Mouse (Mus musculus) kidney, postnatal 10 days (tissue): ENCODE results near the gene Phactr3.

Source experiments
- DNase-seq: peaks from one replicate; pipeline ENCODE4 v3.0.0; 2021; ENCODE audit warnings: mixed read lengths

The Phactr3 gene

DNA sequence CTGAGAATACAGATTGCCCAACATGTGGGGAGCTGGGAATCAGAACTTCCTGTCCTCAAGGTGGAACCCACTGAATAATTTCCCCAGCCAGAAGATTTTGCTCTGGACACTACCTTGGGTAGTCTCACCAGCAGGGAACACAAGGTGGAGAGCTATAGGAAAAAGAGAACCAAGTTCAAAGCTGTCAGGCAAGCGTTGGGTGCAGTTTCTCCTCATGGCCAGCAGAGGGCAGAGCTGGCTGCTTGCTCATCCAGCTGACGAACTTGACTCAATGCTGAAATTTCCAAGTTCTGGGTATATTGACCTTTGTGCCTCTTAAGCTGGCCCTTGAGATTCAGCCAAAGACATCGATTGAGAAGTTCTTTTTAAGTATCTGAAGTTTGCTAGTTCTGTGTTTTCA lies 18.7 kb downstream of the Phactr3 start:
- DNase-seq: peak; percentile 53

- no peak for DNase-seq
Measured at GRCm38 (mm10) chr2:178141489-178141922, 22.7 kb downstream of the Phactr3 start.

DNA sequence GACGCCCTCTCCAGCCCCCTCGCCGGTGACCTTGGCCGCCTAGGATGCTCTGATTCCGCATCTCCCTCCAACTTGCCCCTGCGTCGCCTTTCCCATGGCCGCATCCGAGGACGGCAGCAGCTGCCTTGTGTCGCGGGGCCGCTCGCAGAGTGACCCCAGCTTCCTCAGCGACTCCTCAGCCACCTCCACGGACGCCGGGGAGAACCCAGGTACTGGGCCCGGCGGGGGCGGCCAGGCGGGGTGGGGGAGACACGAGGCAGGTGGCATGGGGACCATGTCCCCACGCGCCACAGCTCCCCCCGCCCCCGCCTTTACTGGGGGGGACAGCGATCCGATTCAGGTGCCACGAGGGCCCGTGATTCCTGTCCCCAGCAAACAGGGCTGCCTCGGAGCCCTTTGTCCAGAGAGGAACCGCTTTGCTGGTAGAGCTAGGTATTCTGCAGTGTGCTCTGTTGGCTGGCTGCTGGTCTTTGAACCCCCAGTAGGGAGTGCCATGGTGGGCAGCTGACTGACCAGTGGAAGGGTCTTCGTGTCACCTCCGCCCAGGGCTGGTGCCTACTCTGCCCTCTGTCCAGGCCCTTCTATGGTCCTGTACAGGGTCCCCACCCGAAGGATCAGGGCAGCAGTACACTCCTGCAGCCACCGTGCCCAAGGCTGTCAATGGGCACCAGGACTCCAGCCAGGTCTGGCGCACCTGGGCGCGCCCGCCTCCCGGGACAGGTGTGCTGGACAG lies 23.7 kb downstream of the Phactr3 start:
- DNase-seq: no peak

DNA sequence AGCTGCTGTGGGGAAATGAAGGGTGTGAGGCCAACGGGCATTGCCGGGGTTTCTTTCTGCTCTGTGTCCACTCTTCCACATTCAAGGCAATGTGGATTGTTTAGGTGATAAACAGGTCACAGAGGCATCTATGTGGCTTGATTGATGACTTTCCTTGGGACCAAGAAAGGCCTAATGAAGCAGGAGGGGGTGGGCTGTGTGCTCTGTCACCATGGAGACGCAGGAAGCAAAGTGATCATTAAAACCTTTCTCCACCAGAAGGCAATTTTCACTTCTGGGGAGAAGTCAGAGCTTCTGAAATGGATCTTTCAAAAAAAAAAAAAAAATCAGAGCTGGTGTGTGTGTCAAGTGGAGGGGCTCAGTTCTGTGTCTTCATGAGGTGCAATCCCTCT lies 24.2 kb downstream of the Phactr3 start:
- no peak for DNase-seq

GRCm38 (mm10) chr2:178143898-178144297 lies 25.1 kb downstream of the Phactr3 start:
- DNase-seq: no peak

- DNase-seq: no peak
Measured at GRCm38 (mm10) chr2:178149312-178149711, 30.5 kb downstream of the Phactr3 start.

DNA sequence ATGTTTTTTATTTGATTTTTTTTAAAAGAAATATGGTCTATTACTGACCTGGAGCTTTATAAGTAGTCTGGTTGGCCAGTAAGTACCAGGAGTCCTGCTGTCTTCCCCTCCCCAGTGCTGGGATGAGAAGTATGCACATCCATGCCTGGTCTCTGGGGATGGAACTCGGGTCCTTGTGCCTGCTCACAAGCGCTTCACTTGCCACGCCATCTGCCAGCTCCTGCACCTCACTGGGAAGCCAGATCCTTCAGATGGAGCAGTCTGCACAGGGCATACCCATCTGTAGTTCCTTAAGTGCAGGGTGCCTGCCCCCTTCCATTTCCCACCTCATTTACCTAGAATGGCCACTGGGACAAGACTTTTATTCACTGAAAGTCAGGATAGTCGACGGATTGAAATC lies 31.9 kb downstream of the Phactr3 start:
- no peak for DNase-seq

DNA sequence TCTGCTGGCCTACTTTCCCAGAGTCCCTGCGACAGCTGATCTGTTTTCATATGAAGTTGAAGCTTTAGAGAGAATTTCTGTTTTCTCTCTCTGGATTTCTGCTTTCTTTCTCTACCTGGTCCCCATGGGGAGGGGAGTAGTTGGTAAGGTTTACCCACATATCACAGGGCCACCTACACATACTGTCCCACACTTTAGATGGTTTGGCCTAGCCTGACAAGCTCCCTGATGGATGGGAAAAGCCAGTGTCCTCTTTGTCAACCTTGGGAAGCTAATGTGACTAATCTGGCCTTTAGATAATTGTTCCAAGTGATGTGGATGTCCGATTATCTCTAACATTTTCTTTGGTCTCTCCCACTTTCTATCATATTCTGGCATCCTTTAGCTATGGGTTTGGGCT lies 34.8 kb downstream of the Phactr3 start:
- DNase-seq: no peak

- no peak for DNase-seq
Measured at GRCm38 (mm10) chr2:178154129-178154528, 35.4 kb downstream of the Phactr3 start.

- no peak for DNase-seq
Measured at GRCm38 (mm10) chr2:178154576-178154975, 35.8 kb downstream of the Phactr3 start.

DNA sequence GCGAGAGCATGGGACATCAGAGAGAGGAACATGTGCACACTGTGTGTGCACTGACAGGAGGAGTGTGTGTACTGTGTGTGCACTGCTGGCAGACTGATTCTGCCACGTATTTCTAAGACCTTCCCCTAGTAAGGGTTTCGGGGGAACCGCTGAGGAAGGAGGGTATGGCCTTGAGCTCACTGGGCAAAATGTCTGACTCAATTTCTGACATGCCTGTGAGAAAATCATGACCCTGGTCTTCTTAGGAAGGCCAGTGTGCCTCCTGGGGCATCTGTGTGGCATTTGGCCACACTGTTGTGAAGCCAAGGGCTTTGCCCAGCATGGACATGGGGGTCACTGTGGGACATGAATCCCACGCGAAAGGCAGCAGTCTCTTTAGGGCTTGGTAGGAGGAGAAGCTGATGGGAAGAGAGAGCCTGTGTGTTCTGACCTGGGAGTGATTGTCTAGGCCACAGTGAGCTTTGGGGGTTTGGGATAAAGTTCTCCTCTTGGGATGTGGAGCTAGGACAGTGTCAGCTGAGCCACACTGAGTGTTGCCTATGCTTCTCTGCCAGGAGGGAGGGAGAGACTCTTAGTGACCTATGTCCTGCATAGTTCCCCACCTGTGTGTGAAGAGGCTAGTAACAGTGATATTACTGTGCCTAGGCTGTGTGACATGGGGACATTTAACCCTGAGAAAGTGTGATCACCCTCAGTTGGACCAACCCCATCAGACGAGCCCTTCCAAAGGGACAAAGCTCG lies 36.6 kb downstream of the Phactr3 start:
- no peak for DNase-seq

DNA sequence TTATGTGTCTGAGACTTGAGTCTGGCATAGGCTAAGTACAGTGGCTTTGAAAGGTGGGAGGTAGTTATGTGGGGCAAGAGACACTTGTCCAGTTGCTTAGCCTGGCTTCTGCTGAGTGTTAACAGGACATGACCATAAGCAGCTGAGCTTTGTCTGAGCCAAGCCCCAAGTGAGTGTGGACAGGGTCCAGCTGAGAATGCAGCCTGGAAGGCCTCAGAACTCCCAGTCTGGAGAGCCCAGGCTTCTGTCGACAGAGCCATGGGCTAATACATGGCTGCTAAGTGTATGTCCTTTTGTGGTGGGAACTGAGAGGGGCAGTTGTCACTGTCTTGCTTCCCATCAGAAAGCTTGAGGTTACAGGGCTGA lies 37.1 kb downstream of the Phactr3 start:
- DNase-seq: peak; percentile 32

DNA sequence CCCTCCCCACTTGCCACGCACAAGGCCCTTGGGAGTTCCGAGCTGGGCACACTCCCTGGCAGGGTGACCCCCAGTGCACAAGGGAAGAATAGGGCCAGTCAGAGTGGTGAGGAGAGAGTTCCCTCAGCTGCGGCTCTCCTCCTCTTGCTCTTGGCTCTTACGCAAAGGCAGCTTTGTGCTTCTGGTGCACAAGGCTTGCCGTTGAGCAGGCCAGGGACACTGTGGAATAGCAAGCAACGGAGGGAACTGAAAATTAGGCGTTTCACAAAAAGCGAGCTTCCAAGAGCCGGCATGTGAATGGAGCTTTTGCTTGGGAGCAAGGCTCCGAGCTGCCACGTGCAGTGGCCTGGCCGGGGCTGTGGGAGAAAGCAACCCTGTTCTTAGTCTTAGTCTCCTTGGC lies 40.2 kb downstream of the Phactr3 start:
- DNase-seq: no peak

GRCm38 (mm10) chr2:178163981-178164380 lies 45.2 kb downstream of the Phactr3 start:
- no peak for DNase-seq

- DNase-seq: no peak
Measured at GRCm38 (mm10) chr2:178165943-178166342, 47.2 kb downstream of the Phactr3 start.

DNA sequence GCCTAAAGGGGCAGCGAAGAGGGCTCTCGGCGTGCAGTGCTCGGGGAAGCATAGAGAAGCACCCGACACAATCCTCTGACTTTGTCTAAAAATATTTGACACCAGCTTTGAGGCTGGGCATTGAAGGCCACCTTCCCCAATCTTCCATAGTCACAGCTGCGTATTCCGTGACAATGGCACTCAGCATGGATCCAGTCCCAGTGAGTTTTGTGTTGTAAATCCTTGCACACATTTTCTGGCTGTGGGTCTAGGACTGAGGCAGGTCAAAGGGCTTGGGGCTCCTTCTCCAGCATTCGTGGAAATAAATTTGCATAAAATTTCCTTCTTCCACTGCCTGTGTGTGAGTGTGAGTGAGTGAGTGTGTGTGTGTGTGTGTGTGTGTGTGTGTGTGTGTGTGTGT lies 51.2 kb downstream of the Phactr3 start:
- DNase-seq: no peak

- no peak for DNase-seq
Measured at GRCm38 (mm10) chr2:178173951-178174350, 55.2 kb downstream of the Phactr3 start.

DNA sequence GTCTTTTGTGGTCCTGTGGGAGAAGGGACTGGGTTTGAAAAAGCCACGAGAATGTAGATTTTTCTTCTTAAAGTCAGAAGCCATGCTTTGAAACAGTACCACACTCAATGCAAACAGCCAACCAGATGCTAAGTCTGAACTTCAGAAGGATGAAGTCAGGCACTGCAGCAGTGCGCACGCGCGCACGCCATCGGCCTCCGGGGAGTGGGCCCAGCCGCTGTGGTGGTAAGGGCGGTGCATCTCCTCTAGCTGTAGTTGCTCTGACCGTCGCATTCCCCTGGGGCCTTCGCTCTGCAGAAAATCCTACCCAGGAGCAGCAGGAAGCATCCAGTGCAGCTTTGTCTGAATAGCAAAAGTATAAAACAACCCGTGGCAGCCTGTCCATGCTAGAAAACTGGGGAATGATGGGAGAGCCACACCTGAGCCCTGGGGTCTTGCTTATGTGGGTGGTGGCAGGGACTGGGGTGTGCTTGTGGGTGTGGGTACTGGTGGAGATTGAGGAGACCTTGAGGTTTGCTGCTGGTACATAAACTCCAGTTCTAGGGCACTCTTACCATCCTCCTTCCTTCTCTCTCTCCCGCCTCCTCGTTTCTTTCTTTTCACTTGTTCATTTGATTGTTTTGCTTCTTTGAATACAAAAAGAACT lies 56.6 kb downstream of the Phactr3 start:
- peak; percentile 10 for DNase-seq

DNA sequence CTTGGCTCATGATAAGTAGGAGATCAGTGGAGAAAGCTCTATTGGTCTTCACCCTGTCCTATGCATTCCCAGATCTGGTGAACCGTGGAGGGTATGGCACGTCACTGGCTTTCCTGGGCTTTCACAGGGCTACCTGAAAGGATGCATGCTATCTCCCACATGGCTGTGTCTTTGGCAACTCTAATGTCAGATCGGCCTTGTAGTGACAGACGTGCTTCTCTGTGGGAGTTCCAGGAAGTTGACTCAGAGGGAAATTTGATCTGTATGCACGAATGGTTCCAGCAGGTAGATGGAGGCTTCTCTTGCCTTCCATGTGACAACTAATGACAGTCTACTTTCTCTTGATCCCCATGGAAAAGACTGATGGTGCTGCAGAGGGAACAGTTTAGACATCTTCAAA lies 65.5 kb downstream of the Phactr3 start:
- DNase-seq: no peak

DNA sequence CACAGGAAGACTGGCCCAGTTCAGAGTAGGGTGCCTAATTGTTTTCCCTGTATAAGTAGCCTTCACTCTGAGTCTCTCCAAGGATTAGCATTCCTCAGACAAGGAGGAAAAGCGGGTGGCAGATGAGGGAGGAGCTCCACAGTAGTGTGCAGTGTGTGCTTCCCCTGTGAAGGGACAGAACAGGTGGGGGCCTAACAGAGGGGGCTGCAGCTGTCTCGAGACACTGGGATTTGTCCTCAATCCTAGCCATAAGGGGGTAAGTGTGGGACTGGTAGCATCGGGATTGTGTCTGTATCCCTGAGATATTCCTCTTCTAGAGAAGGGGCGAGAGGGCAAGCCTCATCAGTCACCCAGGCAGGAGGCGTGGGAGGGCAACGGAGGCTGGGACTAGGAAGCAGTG lies 66.1 kb downstream of the Phactr3 start:
- no peak for DNase-seq

GRCm38 (mm10) chr2:178188988-178189387 lies 70.2 kb downstream of the Phactr3 start:
- DNase-seq: no peak

GRCm38 (mm10) chr2:178192881-178193280 lies 74.1 kb downstream of the Phactr3 start:
- no peak for DNase-seq

DNA sequence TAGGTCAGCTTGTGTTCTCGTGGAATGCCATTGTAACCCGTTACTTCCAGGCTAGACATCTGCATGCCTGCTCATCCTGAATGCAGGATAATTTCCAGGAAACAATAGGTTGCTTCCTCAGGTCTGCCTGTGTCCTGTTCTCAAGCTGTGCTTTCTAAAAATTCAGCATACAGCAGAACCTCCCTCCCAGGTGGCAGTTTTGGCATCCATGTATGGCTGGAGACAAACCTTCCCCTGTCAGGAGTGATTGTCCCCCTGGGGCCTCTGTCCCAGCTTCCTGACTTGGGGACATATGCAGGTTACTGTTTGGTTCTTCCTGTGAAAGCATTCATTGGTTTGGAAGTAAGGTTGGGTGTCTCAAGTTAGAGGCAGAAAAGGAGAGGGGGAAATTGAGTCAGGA lies 74.7 kb downstream of the Phactr3 start:
- DNase-seq: no peak

GRCm38 (mm10) chr2:178194908-178195307 lies 76.1 kb downstream of the Phactr3 start:
- no peak for DNase-seq
